Mouse (Mus musculus) neural tube, embryonic 11.5 days (tissue): ENCODE measurements around the gene Mtmr4. TPM values are rescaled to one million over a fixed set of nuclear protein-coding genes. Genes with fewer than 3 reads are reported as not detected.

Experiments used
- ATAC-seq: fragments of 200-750 bp; cut with Nextera tagmentation; 2 replicates; pipeline ENCODE4 v1.8.0; 2017; ENCODE audit warnings: moderate number of reproducible peaks, mild to moderate bottlenecking, moderate TSS enrichment, moderate library complexity; ENCODE audit not compliant: insufficient read depth, low FRiP score, low TSS enrichment
- DNase-seq: peaks from one replicate; pipeline ENCODE4 v3.0.0-alpha.2; 2015; ENCODE audit warnings: low spot score
- H3K27ac ChIP-seq: fragments of 300-500 bp; sonication (generic); 2 replicates; pipeline ENCODE4 v1.5.1; 2014; ENCODE audit warnings: low read depth, mild to moderate bottlenecking, low read length
- H3K27me3 ChIP-seq: fragments of 300-500 bp; sonication (generic); 2 replicates; pipeline ENCODE4 v1.6.1; 2014; ENCODE audit warnings: mild to moderate bottlenecking, low read length, mixed read lengths; ENCODE audit not compliant: control insufficient read depth, insufficient read depth
- H3K36me3 ChIP-seq: fragments of 300-500 bp; sonication (generic); 2 replicates; pipeline ENCODE4 v1.6.1; 2014; ENCODE audit warnings: mild to moderate bottlenecking, low read length, moderate library complexity, mixed read lengths; ENCODE audit not compliant: control insufficient read depth, insufficient read depth
- H3K4me1 ChIP-seq: fragments of 300-500 bp; sonication (generic); 2 replicates; pipeline ENCODE4 v1.6.1; 2014; ENCODE audit warnings: low read length, mixed read lengths; ENCODE audit not compliant: control insufficient read depth, insufficient read depth
- H3K4me2 ChIP-seq: fragments of 300-500 bp; sonication (generic); 2 replicates; pipeline ENCODE4 v1.6.1; 2014; ENCODE audit warnings: low read depth, mild to moderate bottlenecking, moderate library complexity
- H3K4me3 ChIP-seq: fragments of 300-500 bp; sonication (generic); 2 replicates; pipeline ENCODE4 v1.5.1; 2014; ENCODE audit warnings: low read depth, low read length
- H3K9ac ChIP-seq: fragments of 300-500 bp; sonication (generic); 2 replicates; pipeline ENCODE4 v1.6.1; 2014; ENCODE audit warnings: mild to moderate bottlenecking, low read length
- H3K9me3 ChIP-seq: fragments of 300-500 bp; sonication (generic); 2 replicates; pipeline ENCODE4 v1.6.1; 2016; ENCODE audit warnings: low read length; ENCODE audit not compliant: control insufficient read depth
- WGBS: fragments of 180-500 bp; shearing (Covaris S2); extraction: QIAGEN DNeasy Blood & Tissue Kit; methylation state at CpG from one replicate; pipeline ENCODE4 v1.1.7; 2014; 5-methylcytosine and 5-hydroxymethylcytosine counted together
- polyA plus RNA-seq: library from polyadenylated mRNA; unstranded; fragments of >200 nt; fragmentation: Nextera tagmentation; extraction: Ambion mirVana; gene quantifications from 2 replicates; pipeline ENCODE4 v1.2.1, GENCODE M21; 2014

The Mtmr4 gene
- polyA plus RNA-seq, 1 experiment from 2014 or later = 95.9 TPM

GRCm38 (mm10) chr11:87579713-87580112 is 12.2 kb upstream of the Mtmr4 start:
- no peak overlapping the region for H3K4me2 ChIP-seq
- no peaks in the 10 kb centered on the region for H3K9me3 ChIP-seq
- WGBS = 45% methylated on average over 1 of the region's 1 CpGs
- H3K9ac ChIP-seq = no peak overlapping the region
- no peak overlapping the region for H3K27ac ChIP-seq
- H3K4me1 ChIP-seq = peaks cover 4% of the 10 kb centered on the region
- H3K27me3 ChIP-seq = no peaks in the 10 kb centered on the region
- ATAC-seq (no peak), DNase-seq (no peak)
- H3K4me3 ChIP-seq = no peak overlapping the region
- no peaks in the 10 kb centered on the region for H3K36me3 ChIP-seq

- Histone ChIP-seq H3K4me2 (no peak overlapping the region), H3K9me3 (no peaks in the 10 kb centered on the region)
- no peak for ATAC-seq
Measured at GRCm38 (mm10) chr11:87580543-87581085, 11.3 kb upstream of the Mtmr4 start.

GRCm38 (mm10) chr11:87581161-87581865 is 10.6 kb upstream of the Mtmr4 start:
- H3K27ac ChIP-seq = no peak overlapping the region
- no peak for ATAC-seq
- peaks cover 4% of the 10 kb centered on the region for H3K4me1 ChIP-seq
- H3K4me2 ChIP-seq = no peak overlapping the region
- H3K27me3 ChIP-seq = no peaks in the 10 kb centered on the region
- H3K36me3 ChIP-seq = no peaks in the 10 kb centered on the region
- H3K9me3 ChIP-seq = no peaks in the 10 kb centered on the region
- H3K9ac ChIP-seq = no peak overlapping the region
- no peak overlapping the region for H3K4me3 ChIP-seq
- 89% methylated on average over 12 of the region's 12 CpGs for WGBS
- no peak for DNase-seq

More at GRCm38 (mm10) chr11:87580543-87581085, 11.3 kb upstream of the Mtmr4 start:
- WGBS = 52% methylated on average over 10 of the region's 10 CpGs
- DNase-seq = no peak
- no peak overlapping the region for H3K9ac ChIP-seq
- H3K27me3 ChIP-seq = no peaks in the 10 kb centered on the region
- no peak overlapping the region for H3K27ac ChIP-seq
- H3K36me3 ChIP-seq = no peaks in the 10 kb centered on the region
- peaks cover 4% of the 10 kb centered on the region for H3K4me1 ChIP-seq
- no peak overlapping the region for H3K4me3 ChIP-seq

GRCm38 (mm10) chr11:87581933-87582710 is 9.8 kb upstream of the Mtmr4 start:
- DNase-seq = no peak
- Histone ChIP-seq H3K36me3 (no peaks in the 10 kb centered on the region), H3K4me3 (no peak overlapping the region), H3K9me3 (no peaks in the 10 kb centered on the region), H3K27me3 (no peaks in the 10 kb centered on the region), H3K9ac (no peak overlapping the region), H3K27ac (no peak overlapping the region), H3K4me2 (no peak overlapping the region), H3K4me1 (peaks cover 4% of the 10 kb centered on the region)
- WGBS = 80% methylated on average over 8 of the region's 8 CpGs
- ATAC-seq = no peak

- H3K36me3 ChIP-seq = no peaks in the 10 kb centered on the region
- H3K27ac ChIP-seq = no peak overlapping the region
- H3K9me3 ChIP-seq = no peaks in the 10 kb centered on the region
- H3K9ac ChIP-seq = no peak overlapping the region
- no peak overlapping the region for H3K4me2 ChIP-seq
- H3K27me3 ChIP-seq = no peaks in the 10 kb centered on the region
- DNase-seq (no peak), ATAC-seq (no peak)
- WGBS = 86% methylated on average over 6 of the region's 6 CpGs
- no peak overlapping the region for H3K4me3 ChIP-seq
- H3K4me1 ChIP-seq = no peaks in the 10 kb centered on the region
Measured at GRCm38 (mm10) chr11:87583291-87584034, 8.5 kb upstream of the Mtmr4 start.

GRCm38 (mm10) chr11:87584711-87585505 is 7.1 kb upstream of the Mtmr4 start:
- no peaks in the 10 kb centered on the region for H3K27me3 ChIP-seq

GRCm38 (mm10) chr11:87587211-87587874 is 4.6 kb upstream of the Mtmr4 start:
- Histone ChIP-seq H3K4me2 (no peak overlapping the region), H3K9ac (no peak overlapping the region), H3K9me3 (no peaks in the 10 kb centered on the region), H3K4me3 (no peak overlapping the region), H3K4me1 (peaks cover 7% of the 10 kb centered on the region), H3K27ac (no peak overlapping the region), H3K36me3 (no peaks in the 10 kb centered on the region), H3K27me3 (no peaks in the 10 kb centered on the region)
- DNase-seq (no peak), ATAC-seq (no peak)
- 96% methylated on average over 5 of the region's 5 CpGs for WGBS

More at GRCm38 (mm10) chr11:87584711-87585505, 7.1 kb upstream of the Mtmr4 start:
- Histone ChIP-seq H3K27ac (no peak overlapping the region), H3K4me1 (no peaks in the 10 kb centered on the region; the same call in 1 of the 2 replicates), H3K4me2 (no peak overlapping the region), H3K4me3 (no peak overlapping the region), H3K36me3 (no peaks in the 10 kb centered on the region), H3K9me3 (no peaks in the 10 kb centered on the region), H3K9ac (no peak overlapping the region)
- DNase-seq (no peak), ATAC-seq (no peak)
- 87% methylated on average over 10 of the region's 10 CpGs for WGBS
